Mouse (Mus musculus): ENCODE data around the gene P4htm. TPM values are rescaled to one million over a fixed set of nuclear protein-coding genes. Genes with fewer than 3 reads are reported as not detected.

Gene P4htm
- polyA plus RNA-seq (2017; shearing (Covaris generic)): 8.5 TPM

DNA sequence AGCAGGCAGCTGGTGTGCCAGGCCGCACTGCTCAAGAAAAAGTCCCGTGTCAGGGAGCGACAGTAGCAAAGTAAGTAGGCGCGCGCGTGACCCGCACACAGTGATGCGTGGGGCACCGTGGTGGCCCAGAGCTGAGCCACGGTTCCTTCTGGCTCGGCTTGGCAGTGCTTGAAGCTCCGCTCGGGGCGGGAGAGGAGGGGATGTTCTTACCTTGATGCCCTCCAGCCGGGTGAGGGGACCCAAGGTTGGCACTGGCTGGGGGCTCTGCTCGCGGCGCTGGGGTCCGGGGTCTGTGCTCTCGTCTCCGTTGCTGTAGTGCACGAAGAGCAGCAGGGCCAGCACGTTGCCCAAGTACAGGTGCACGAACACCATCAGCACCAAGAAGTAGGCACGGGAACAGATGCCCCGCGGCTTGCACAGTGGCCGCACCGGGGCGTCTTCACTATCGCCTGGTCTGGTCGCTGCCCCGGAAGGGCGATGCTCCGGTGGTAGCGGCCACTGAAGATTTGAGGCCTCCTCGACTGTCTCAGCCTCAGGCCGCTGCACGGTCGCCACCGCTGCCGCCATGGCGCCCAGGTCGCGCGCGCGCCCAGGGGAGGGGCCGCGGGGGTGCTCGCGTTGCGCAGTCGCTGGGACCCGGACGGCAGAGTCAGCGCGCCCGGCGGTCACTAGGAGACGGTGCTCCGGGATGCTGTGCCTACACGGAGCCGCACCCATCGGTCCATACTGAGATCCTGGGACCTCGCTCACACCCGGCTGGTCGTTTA, at the start of gene P4htm:
P4htm (minus strand) TSS at position 670 of the 767 bp plus-strand sequence.

DNA sequence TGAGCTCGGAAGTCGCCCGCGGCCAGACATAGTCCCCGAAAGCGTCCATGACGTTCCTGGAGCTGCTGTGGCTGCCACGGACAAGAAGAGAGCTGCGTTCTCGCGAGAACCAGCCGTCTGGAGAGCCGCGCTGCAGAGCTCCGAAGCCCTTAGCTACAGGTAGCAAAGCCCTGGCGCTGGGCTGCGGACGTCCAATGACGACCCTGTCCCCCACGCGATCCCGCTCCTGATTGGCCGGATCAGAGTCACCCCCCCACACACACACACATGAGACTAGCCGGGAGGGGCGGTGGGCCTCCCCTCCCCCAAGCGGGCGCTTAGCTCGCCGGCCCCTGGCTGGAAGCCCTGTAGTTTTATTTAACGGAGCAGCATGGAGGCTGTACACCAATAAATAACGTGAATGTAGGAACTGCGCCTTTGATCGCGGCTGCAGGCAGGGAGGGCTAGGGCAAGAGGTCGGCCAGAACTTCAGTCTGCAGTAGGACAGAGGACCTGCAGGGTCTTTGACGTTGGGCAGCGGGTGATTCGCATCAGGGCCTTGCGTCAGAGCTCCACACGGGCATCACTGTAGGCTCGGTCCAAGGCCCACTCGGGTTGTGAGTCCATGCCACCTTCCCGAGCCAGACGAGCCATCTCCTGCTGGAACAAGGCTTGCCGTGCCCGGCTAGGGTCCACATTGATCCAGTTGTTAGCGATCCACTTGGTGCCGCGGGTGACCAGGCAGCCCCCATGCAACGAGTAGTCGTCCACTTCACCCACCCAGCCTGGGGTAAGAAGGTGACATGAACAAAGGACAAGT, 18.7 kb downstream of the P4htm start, which contains the start of gene Wdr6:
Wdr6 (minus strand) TSS at position 195 of the 799 bp plus-strand sequence.

DNA sequence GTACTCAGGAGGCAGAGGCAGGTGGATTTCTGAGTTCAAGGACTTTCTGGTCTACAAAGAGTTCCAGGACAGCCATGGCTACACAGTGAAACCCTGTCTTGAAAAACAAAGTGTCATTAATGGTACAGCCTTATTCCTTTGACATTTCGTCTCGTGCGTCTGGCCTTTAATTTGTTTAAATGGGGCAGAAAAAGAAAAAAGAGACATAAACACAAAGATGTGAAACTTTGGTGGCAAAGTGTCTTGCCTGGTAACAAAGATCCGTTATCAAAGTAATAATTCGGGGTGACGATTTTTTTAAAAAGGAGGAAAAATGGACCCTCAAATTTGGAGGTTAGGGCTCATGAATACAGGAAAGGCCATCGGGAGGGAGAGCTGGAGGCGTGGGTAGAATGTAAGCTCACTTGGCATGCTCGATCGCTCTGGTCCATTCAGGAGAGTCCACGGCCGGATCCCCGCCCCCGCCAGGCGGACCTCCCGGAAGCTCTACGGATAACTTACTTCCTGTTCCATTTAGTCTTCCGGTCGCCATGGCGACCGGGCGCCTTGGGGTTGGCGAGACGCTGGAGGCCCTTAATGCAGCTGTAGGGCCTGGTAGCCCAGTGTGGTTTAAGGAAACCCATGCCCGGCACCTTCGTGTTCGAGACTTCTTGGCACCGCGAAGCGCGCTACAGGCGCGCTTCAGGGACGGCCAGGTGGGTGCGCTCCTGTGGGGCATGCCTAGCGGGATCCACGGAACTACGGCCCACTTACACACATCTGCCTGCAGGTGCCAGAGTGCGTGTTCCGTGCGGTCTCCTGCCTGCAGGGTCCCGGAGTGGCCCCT, 27.9 kb downstream of the P4htm start, which contains the start of gene Dalrd3:
Dalrd3 (plus strand) TSS at position 506 of the 826 bp plus-strand sequence.

DNA sequence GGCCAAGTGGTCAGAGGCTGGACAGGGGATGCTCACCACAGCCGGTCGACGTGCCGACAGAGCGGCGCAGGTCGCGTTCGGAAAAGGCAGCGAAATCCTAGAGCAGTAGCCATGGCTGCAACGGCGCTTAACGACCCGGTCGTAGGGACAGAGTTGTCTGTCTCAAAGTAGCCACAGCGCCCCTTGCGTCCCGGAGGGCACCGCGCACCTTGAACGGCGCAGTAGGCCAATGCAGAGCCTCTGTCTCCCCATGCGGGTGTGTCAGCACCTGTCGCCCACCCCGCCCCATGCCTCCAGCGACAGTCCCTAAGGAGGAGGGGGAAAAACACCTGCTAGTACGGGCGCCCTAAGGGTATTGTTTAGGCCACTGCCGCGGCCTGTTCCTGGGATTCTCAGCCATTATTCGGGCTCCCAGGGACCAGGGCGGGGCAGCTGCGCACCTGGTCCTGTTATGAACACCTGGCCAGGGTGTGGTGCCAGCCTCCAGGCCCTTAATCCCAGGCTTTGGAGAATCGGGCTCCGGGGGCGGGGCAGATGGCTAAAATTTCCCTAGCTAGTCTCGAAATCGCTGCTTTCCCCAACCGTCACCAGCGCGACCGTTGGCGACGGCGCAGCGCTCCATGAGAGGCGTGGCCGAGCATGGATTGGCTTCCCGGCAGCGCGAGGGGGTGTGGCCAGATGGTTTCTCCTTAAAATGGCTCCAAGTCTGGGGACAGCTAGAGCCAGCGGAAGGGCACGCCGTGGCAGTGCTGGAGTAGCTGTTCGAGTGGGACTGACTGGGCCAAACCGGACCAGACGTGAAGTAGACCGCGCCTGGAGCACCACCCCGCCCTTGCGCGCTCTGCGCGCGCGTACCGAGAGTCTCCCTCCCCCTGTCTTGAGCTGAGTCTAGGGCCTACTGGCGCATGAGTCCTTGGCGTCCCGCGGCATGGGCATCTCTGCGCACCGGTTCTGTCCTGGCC, 30.4 kb downstream of the P4htm start, which contains the start of gene Ndufaf3:
Ndufaf3 (minus strand) TSS at position 620 of the 962 bp plus-strand sequence.

DNA sequence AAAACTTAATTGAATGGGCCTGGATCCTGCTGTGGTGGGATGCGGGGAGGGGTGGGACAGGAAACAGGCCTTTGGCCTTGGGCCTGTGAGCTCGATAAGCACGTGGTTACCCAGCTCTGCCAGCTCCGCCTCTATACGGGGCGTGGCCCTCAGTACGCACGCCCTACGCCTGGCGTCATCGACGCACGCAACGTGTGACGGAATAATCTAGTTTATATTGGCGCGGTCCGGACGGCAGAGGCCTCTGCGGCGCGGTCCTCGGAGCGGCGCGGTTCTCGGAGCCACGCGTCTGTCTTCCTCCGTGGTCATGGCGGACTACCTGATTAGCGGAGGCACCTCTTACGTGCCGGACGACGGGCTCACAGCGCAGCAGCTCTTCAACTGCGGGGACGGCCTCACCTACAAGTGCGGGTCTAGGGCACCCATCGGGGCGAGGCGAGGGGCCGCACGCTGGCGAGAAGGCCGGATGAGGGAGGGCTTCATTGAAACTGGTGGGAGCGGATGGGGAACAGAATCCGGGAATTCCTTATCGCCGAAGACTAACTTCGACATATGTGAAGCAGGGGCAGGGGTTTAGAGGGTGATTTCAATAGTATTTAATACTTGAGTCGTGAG, 37.1 kb downstream of the P4htm start, which contains the start of gene Impdh2:
Impdh2 (plus strand) TSS at position 60 of the 615 bp plus-strand sequence.

Other genes starting within 250 kb of the P4htm start
- 90.5 TPM for gene Usp4, start 249.8 kb downstream of the P4htm start, polyA plus RNA-seq (2017; shearing (Covaris generic))
- gene 1700102P08Rik, start 204.9 kb downstream of the P4htm start, polyA plus RNA-seq (2017; shearing (Covaris generic)): 1.0 TPM
- gene Ccdc36, start 169.2 kb downstream of the P4htm start, polyA plus RNA-seq (2017; shearing (Covaris generic)): 0.43 TPM
- not detected for gene BC048562, start 161.2 kb downstream of the P4htm start, polyA plus RNA-seq (2017; shearing (Covaris generic))
- gene Ccdc71, start 137.1 kb downstream of the P4htm start, polyA plus RNA-seq (2017; shearing (Covaris generic)): 27.8 TPM
- gene Klhdc8b, start 136.1 kb downstream of the P4htm start, polyA plus RNA-seq (2017; shearing (Covaris generic)): 9.5 TPM
- 0.46 TPM for gene Lamb2, start 117.9 kb downstream of the P4htm start, polyA plus RNA-seq (2017; shearing (Covaris generic))
- 150 TPM for gene Usp19, start 107.1 kb downstream of the P4htm start, polyA plus RNA-seq (2017; shearing (Covaris generic))
- gene Qars, start 90.0 kb downstream of the P4htm start, polyA plus RNA-seq (2017; shearing (Covaris generic)): 68.2 TPM
- gene Qrich1, start 80.9 kb downstream of the P4htm start, polyA plus RNA-seq (2017; shearing (Covaris generic)): 165 TPM
- gene Impdh2, start 37.4 kb downstream of the P4htm start, polyA plus RNA-seq (2017; shearing (Covaris generic)): 115 TPM
- gene Ndufaf3, start 30.2 kb downstream of the P4htm start, polyA plus RNA-seq (2017; shearing (Covaris generic)): 27.1 TPM
- gene Dalrd3, start 27.8 kb downstream of the P4htm start, polyA plus RNA-seq (2017; shearing (Covaris generic)): 62.4 TPM
- 25.4 TPM for gene Wdr6, start 18.9 kb downstream of the P4htm start, polyA plus RNA-seq (2017; shearing (Covaris generic))
- gene Arih2, start 51.7 kb upstream of the P4htm start, polyA plus RNA-seq (2017; shearing (Covaris generic)): 202 TPM
- gene Slc25a20, start 64.4 kb upstream of the P4htm start, polyA plus RNA-seq (2017; shearing (Covaris generic)): 19.9 TPM
- 33.7 TPM for gene Prkar2a, start 91.6 kb upstream of the P4htm start, polyA plus RNA-seq (2017; shearing (Covaris generic))
- 33.8 TPM for gene Ip6k2, start 186.1 kb upstream of the P4htm start, polyA plus RNA-seq (2017; shearing (Covaris generic))
- 11.2 TPM for gene Nckipsd, start 210.7 kb upstream of the P4htm start, polyA plus RNA-seq (2017; shearing (Covaris generic))
- 0.06 TPM for gene Celsr3, start 228.7 kb upstream of the P4htm start, polyA plus RNA-seq (2017; shearing (Covaris generic))